Mouse (Mus musculus): Measurements from ENCODE around the gene Fntb. TPM values are rescaled to one million over a fixed set of nuclear protein-coding genes. Genes with fewer than 3 reads are reported as not detected.

The Fntb gene
- polyA plus RNA-seq, 1 experiment from 2014 or later = 22.8 TPM

- Histone ChIP-seq H3K9ac (ENCODE audit: low read depth, low read length) (no peak overlapping the region), H3K9me3 (replicated peaks; ENCODE audit: control insufficient read depth, low read length) (no peaks in the 10 kb centered on the region), H3K4me1 (ENCODE audit: control insufficient read depth, low read depth, low read length) (peaks cover 3% of the 10 kb centered on the region), H3K4me2 (ENCODE audit: low read depth, low read length) (no peak overlapping the region), H3K4me3 (ENCODE audit: low read depth, low read length) (no peak overlapping the region), H3K27ac (ENCODE audit: low read length) (no peak overlapping the region), H3K27me3 (ENCODE audit: control insufficient read depth, insufficient read depth, low read depth, low read length) (no peaks in the 10 kb centered on the region), H3K36me3 (ENCODE audit: control insufficient read depth, insufficient read depth) (no peaks in the 10 kb centered on the region)
- WGBS (ENCODE audit: insufficient replicate concordance) = 73% methylated on average over 11 of the region's 11 CpGs
- no peak for ATAC-seq (ENCODE audit: low read depth)
Measured at GRCm38 (mm10) chr12:76863651-76864050, 98.3 kb downstream of the Fntb start.

- 72% methylated on average over 13 of the region's 13 CpGs for WGBS (ENCODE audit: insufficient replicate concordance)
- Histone ChIP-seq H3K27me3 (ENCODE audit: control insufficient read depth, insufficient read depth, low read depth, low read length) (no peaks in the 10 kb centered on the region), H3K4me2 (ENCODE audit: low read depth, low read length) (no peak overlapping the region), H3K4me1 (ENCODE audit: control insufficient read depth, low read depth, low read length) (no peaks in the 10 kb centered on the region), H3K4me3 (ENCODE audit: low read depth, low read length) (no peak overlapping the region), H3K9ac (ENCODE audit: low read depth, low read length) (no peak overlapping the region), H3K9me3 (replicated peaks; ENCODE audit: control insufficient read depth, low read length) (no peaks in the 10 kb centered on the region), H3K27ac (ENCODE audit: low read length) (no peak overlapping the region), H3K36me3 (ENCODE audit: control insufficient read depth, insufficient read depth) (no peaks in the 10 kb centered on the region)
- no peak for ATAC-seq (ENCODE audit: low read depth)
Measured at GRCm38 (mm10) chr12:76865266-76865665, 99.9 kb downstream of the Fntb start.

- no peak overlapping the region for H3K27ac ChIP-seq (ENCODE audit: low read length)
- H3K9ac ChIP-seq (ENCODE audit: low read depth, low read length) = no peak overlapping the region
- H3K4me1 ChIP-seq (ENCODE audit: control insufficient read depth, low read depth, low read length) = no peaks in the 10 kb centered on the region
- no peak overlapping the region for H3K4me2 ChIP-seq (ENCODE audit: low read depth, low read length)
- WGBS (ENCODE audit: insufficient replicate concordance) = 73% methylated on average over 10 of the region's 10 CpGs
- no peaks in the 10 kb centered on the region for H3K27me3 ChIP-seq (ENCODE audit: control insufficient read depth, insufficient read depth, low read depth, low read length)
- no peaks in the 10 kb centered on the region for H3K36me3 ChIP-seq (ENCODE audit: control insufficient read depth, insufficient read depth)
- H3K9me3 ChIP-seq (replicated peaks; ENCODE audit: control insufficient read depth, low read length) = no peaks in the 10 kb centered on the region
- no peak for ATAC-seq (ENCODE audit: low read depth)
- no peak overlapping the region for H3K4me3 ChIP-seq (ENCODE audit: low read depth, low read length)
Measured at GRCm38 (mm10) chr12:76867586-76868280, 102.3 kb downstream of the Fntb start.

- 64% methylated on average over 14 of the region's 14 CpGs for WGBS (ENCODE audit: insufficient replicate concordance)
- H3K4me2 ChIP-seq (ENCODE audit: low read depth, low read length) = no peak overlapping the region
- no peaks in the 10 kb centered on the region for H3K4me1 ChIP-seq (ENCODE audit: control insufficient read depth, low read depth, low read length)
- no peaks in the 10 kb centered on the region for H3K27me3 ChIP-seq (ENCODE audit: control insufficient read depth, insufficient read depth, low read depth, low read length)
- no peak overlapping the region for H3K27ac ChIP-seq (ENCODE audit: low read length)
- no peaks in the 10 kb centered on the region for H3K9me3 ChIP-seq (replicated peaks; ENCODE audit: control insufficient read depth, low read length)
- no peak overlapping the region for H3K4me3 ChIP-seq (ENCODE audit: low read depth, low read length)
- no peak for ATAC-seq (ENCODE audit: low read depth)
- no peaks in the 10 kb centered on the region for H3K36me3 ChIP-seq (ENCODE audit: control insufficient read depth, insufficient read depth)
- H3K9ac ChIP-seq (ENCODE audit: low read depth, low read length) = no peak overlapping the region
Measured at GRCm38 (mm10) chr12:76868463-76869198, 103.2 kb downstream of the Fntb start.

GRCm38 (mm10) chr12:76869561-76869960 is 104.2 kb downstream of the Fntb start:
- WGBS (ENCODE audit: insufficient replicate concordance) = 81% methylated on average over 7 of the region's 7 CpGs
- ATAC-seq (ENCODE audit: low read depth) = no peak
- Histone ChIP-seq H3K9me3 (replicated peaks; ENCODE audit: control insufficient read depth, low read length) (no peaks in the 10 kb centered on the region), H3K36me3 (ENCODE audit: control insufficient read depth, insufficient read depth) (no peaks in the 10 kb centered on the region), H3K4me1 (ENCODE audit: control insufficient read depth, low read depth, low read length) (no peaks in the 10 kb centered on the region), H3K27ac (ENCODE audit: low read length) (no peak overlapping the region), H3K4me3 (ENCODE audit: low read depth, low read length) (no peak overlapping the region), H3K27me3 (ENCODE audit: control insufficient read depth, insufficient read depth, low read depth, low read length) (no peaks in the 10 kb centered on the region), H3K9ac (ENCODE audit: low read depth, low read length) (no peak overlapping the region), H3K4me2 (ENCODE audit: low read depth, low read length) (no peak overlapping the region)

GRCm38 (mm10) chr12:76872767-76873316 is 107.5 kb downstream of the Fntb start:
- Histone ChIP-seq H3K27ac (ENCODE audit: low read length) (no peak overlapping the region), H3K36me3 (ENCODE audit: control insufficient read depth, insufficient read depth) (no peaks in the 10 kb centered on the region), H3K4me1 (ENCODE audit: control insufficient read depth, low read depth, low read length) (no peaks in the 10 kb centered on the region), H3K27me3 (ENCODE audit: control insufficient read depth, insufficient read depth, low read depth, low read length) (no peaks in the 10 kb centered on the region), H3K4me3 (ENCODE audit: low read depth, low read length) (no peak overlapping the region), H3K9ac (ENCODE audit: low read depth, low read length) (no peak overlapping the region), H3K4me2 (ENCODE audit: low read depth, low read length) (no peak overlapping the region), H3K9me3 (replicated peaks; ENCODE audit: control insufficient read depth, low read length) (no peaks in the 10 kb centered on the region)
- no peak for ATAC-seq (ENCODE audit: low read depth)
- 73% methylated on average over 7 of the region's 7 CpGs for WGBS (ENCODE audit: insufficient replicate concordance)

GRCm38 (mm10) chr12:76874826-76875225 is 109.4 kb downstream of the Fntb start:
- H3K36me3 ChIP-seq (ENCODE audit: control insufficient read depth, insufficient read depth) = no peaks in the 10 kb centered on the region
- H3K4me2 ChIP-seq (ENCODE audit: low read depth, low read length) = no peak overlapping the region
- H3K9me3 ChIP-seq (replicated peaks; ENCODE audit: control insufficient read depth, low read length) = no peaks in the 10 kb centered on the region
- H3K4me1 ChIP-seq (ENCODE audit: control insufficient read depth, low read depth, low read length) = no peaks in the 10 kb centered on the region
- H3K27ac ChIP-seq (ENCODE audit: low read length) = no peak overlapping the region
- ATAC-seq (ENCODE audit: low read depth) = no peak
- 74% methylated on average over 9 of the region's 9 CpGs for WGBS (ENCODE audit: insufficient replicate concordance)
- no peak overlapping the region for H3K4me3 ChIP-seq (ENCODE audit: low read depth, low read length)
- H3K9ac ChIP-seq (ENCODE audit: low read depth, low read length) = no peak overlapping the region
- no peaks in the 10 kb centered on the region for H3K27me3 ChIP-seq (ENCODE audit: control insufficient read depth, insufficient read depth, low read depth, low read length)

GRCm38 (mm10) chr12:76879242-76879641 is 113.9 kb downstream of the Fntb start:
- WGBS (ENCODE audit: insufficient replicate concordance) = 20% methylated on average over 5 of the region's 5 CpGs
- H3K9ac ChIP-seq (ENCODE audit: low read depth, low read length) = no peak overlapping the region
- ATAC-seq (ENCODE audit: low read depth) = no peak
- no peaks in the 10 kb centered on the region for H3K9me3 ChIP-seq (replicated peaks; ENCODE audit: control insufficient read depth, low read length)
- no peak overlapping the region for H3K27ac ChIP-seq (ENCODE audit: low read length)
- no peaks in the 10 kb centered on the region for H3K4me1 ChIP-seq (ENCODE audit: control insufficient read depth, low read depth, low read length)
- H3K36me3 ChIP-seq (ENCODE audit: control insufficient read depth, insufficient read depth) = no peaks in the 10 kb centered on the region
- H3K4me2 ChIP-seq (ENCODE audit: low read depth, low read length) = no peak overlapping the region
- H3K27me3 ChIP-seq (ENCODE audit: control insufficient read depth, insufficient read depth, low read depth, low read length) = no peaks in the 10 kb centered on the region
- no peak overlapping the region for H3K4me3 ChIP-seq (ENCODE audit: low read depth, low read length)

GRCm38 (mm10) chr12:76880131-76880530 is 114.7 kb downstream of the Fntb start:
- Histone ChIP-seq H3K4me2 (ENCODE audit: low read depth, low read length) (no peak overlapping the region), H3K9me3 (replicated peaks; ENCODE audit: control insufficient read depth, low read length) (no peaks in the 10 kb centered on the region), H3K4me1 (ENCODE audit: control insufficient read depth, low read depth, low read length) (no peaks in the 10 kb centered on the region), H3K36me3 (ENCODE audit: control insufficient read depth, insufficient read depth) (no peaks in the 10 kb centered on the region), H3K9ac (ENCODE audit: low read depth, low read length) (no peak overlapping the region), H3K27ac (ENCODE audit: low read length) (no peak overlapping the region), H3K27me3 (ENCODE audit: control insufficient read depth, insufficient read depth, low read depth, low read length) (no peaks in the 10 kb centered on the region), H3K4me3 (ENCODE audit: low read depth, low read length) (no peak overlapping the region)
- no peak for ATAC-seq (ENCODE audit: low read depth)
- WGBS (ENCODE audit: insufficient replicate concordance) = 71% methylated on average over 4 of the region's 4 CpGs
